Mouse (Mus musculus): Measurements from ENCODE around the gene Reg3a. TPM values are rescaled to one million over a fixed set of nuclear protein-coding genes. Genes with fewer than 3 reads are reported as not detected.
A peak's percentile ranks its signal among the peaks of the same experiment; 100 is the strongest.
"Not testable (repeated sequence)": the region's sequence is repeated elsewhere in the genome, so short reads cannot be mapped to it uniquely, and the experiment has no call there.

Gene Reg3a
- not detected for total RNA-seq (2022)

GRCm38 (mm10) chr6:78380409-78380808, at the start of gene Reg3a:
Gene Reg3a, plus strand, starts transcription at chr6:78380709.
- DNase-seq (ENCODE audit: low spot score in 2 of 2), result no peak

- DNase-seq (ENCODE audit: low spot score in 2 of 2), result no peak
Measured at GRCm38 (mm10) chr6:78331919-78332569, 48.5 kb upstream of the Reg3a start.

GRCm38 (mm10) chr6:78340296-78340695, 40.2 kb upstream of the Reg3a start:
- peak in 1 of 2 experiments; percentile 11 for DNase-seq (ENCODE audit: low spot score in 2 of 2)

- DNase-seq (ENCODE audit: low spot score in 2 of 2), result no peak
Measured at GRCm38 (mm10) chr6:78341689-78342088, 38.8 kb upstream of the Reg3a start.

- no peak for DNase-seq (ENCODE audit: low spot score in 2 of 2)
Measured at GRCm38 (mm10) chr6:78361971-78362563, 18.4 kb upstream of the Reg3a start.

- DNase-seq (ENCODE audit: low spot score in 2 of 2), result no peak
Measured at GRCm38 (mm10) chr6:78370357-78370756, 10.2 kb upstream of the Reg3a start, which contains the start of gene Reg3b. Gene Reg3b, plus strand, starts transcription at chr6:78370657.

- DNase-seq (ENCODE audit: low spot score in 2 of 2), result no peak
Measured at GRCm38 (mm10) chr6:78378765-78379164, 1.7 kb upstream of the Reg3a start, which contains the start of gene Reg3d. Gene Reg3d, minus strand, starts transcription at chr6:78378865.

- DNase-seq (ENCODE audit: low spot score in 2 of 2), result no peak
Measured at GRCm38 (mm10) chr6:78385609-78386008, 5.1 kb downstream of the Reg3a start.

- not testable (repeated sequence) for DNase-seq (ENCODE audit: low spot score in 2 of 2)
Measured at GRCm38 (mm10) chr6:78395323-78395722, 14.8 kb downstream of the Reg3a start, which contains the start of gene Reg2. Gene Reg2, plus strand, starts transcription at chr6:78395623.

- not testable (repeated sequence) for DNase-seq (ENCODE audit: low spot score in 2 of 2)
Measured at GRCm38 (mm10) chr6:78422411-78422810, 41.9 kb downstream of the Reg3a start, which contains the start of gene Reg1. Gene Reg1, plus strand, starts transcription at chr6:78422711.

- no peak for DNase-seq (ENCODE audit: low spot score in 2 of 2)
Measured at GRCm38 (mm10) chr6:78425497-78425896, 45.0 kb downstream of the Reg3a start.

Other genes with a start within 250 kb of the Reg3a start
- gene Reg3b, start 10.1 kb upstream of the Reg3a start, total RNA-seq (2022), result not detected
- not detected for gene Reg3d, start 1.8 kb upstream of the Reg3a start, total RNA-seq (2022)
- gene Reg2, start 14.9 kb downstream of the Reg3a start, total RNA-seq (2022), result not detected
- not detected for gene Reg1, start 42.0 kb downstream of the Reg3a start, total RNA-seq (2022)
- not detected for gene Reg3g, start 88.2 kb downstream of the Reg3a start, total RNA-seq (2022)